Mouse (Mus musculus): ENCODE results near the gene Gm42957.

DNA sequence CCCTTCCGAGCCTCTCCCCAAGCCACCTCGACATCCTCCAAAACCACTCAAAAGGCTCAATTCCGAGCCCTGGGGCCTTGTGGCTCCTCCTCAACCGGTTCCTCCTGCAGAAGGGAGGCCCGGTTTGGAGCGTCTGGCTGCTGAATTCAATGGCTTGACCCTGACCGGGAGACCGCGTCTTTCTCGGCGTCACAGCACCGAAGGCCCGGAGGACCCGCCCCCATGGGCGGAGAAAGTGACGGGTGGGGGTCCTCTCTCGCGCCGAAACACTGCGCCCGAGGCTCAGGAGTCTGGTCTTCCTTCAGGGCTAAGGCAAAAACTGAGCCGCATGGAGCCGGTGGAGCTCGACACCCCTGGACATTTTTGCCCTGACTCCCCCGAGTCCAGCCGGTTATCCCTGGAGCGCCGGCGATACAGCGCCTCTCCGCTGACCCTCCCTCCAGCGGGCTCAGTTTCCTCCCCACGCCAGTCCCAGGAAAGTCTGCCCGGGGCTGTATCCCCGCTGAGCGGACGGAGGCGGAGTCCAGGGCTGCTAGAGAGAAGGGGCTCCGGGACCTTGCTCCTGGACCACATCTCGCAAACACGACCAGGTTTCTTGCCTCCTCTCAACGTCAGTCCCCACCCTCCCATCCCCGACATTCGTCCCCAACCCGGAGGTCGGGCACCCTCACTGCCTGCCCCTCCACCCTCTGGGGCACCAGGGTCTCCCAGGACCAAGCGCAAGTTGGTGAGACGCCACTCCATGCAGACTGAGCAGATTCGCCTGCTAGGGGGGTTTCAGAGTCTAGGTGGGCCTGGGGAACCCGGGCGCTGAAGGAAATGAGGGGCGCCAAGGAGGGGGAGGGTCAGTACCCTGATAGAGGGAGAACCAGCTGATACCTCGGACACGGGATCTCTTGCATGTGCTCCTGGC, 36.9 kb upstream of the Gm42957 start:
- TF ChIP-seq CTCF (IDR thresholded peaks at IDR 0.05; ENCODE audit: extremely low read depth, insufficient read depth, low read length) (no peak), POLR2A (IDR thresholded peaks at IDR 0.05; ENCODE audit: extremely low read depth, insufficient read depth, low read length) (peak; percentile 56; the same call in 1 of the 2 replicates)
